Mouse (Mus musculus): ENCODE measurements around the gene Rimbp2. TPM values are rescaled to one million over a fixed set of nuclear protein-coding genes. Genes with fewer than 3 reads are reported as not detected.

Gene Rimbp2
- polyA plus RNA-seq, 1 experiment = 1.1 TPM

DNA sequence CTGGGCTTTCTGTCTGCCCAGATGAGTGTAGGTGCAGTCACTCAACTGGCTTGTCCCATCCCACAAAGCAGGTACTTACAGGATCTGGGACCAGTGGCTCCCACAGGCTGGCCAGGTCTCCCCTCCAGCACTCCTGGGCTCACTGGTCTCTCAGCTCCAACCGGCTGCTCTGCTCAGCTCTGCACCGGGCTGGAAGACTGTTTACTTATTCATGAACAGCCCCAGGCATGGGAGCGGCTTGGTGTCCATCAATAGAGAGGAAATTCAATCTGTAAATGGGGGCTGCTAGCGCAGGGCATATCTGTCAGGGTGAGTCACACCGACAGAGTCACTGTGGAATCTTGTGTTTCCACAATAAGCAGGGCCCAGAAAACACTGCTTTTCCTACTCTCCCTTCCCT lies 49.2 kb downstream of the Rimbp2 start:
- Histone ChIP-seq H3K36me3 (ENCODE audit: control insufficient read depth, insufficient read depth, low read length) (no peaks in the 10 kb centered on the region), H3K4me1 (ENCODE audit: control insufficient read depth, insufficient read depth, insufficient read length, low read length) (no peaks in the 10 kb centered on the region), H3K4me3 (ENCODE audit: low read depth, low read length) (no peak overlapping the region), H3K27ac (ENCODE audit: insufficient read depth, low read depth, low read length) (no peak overlapping the region), H3K27me3 (ENCODE audit: control insufficient read depth, insufficient read depth, low read length) (no peaks in the 10 kb centered on the region)
- 11% methylated on average over 5 of the region's 5 CpGs for WGBS
- no peak for TF ChIP-seq CTCF (IDR thresholded peaks at IDR 0.05; ENCODE audit: extremely low read depth, insufficient read length, insufficient replicate concordance, low read depth, low read length)
- TF ChIP-seq POLR2A (IDR thresholded peaks at IDR 0.05; ENCODE audit: low read depth, low read length) = no peak

DNA sequence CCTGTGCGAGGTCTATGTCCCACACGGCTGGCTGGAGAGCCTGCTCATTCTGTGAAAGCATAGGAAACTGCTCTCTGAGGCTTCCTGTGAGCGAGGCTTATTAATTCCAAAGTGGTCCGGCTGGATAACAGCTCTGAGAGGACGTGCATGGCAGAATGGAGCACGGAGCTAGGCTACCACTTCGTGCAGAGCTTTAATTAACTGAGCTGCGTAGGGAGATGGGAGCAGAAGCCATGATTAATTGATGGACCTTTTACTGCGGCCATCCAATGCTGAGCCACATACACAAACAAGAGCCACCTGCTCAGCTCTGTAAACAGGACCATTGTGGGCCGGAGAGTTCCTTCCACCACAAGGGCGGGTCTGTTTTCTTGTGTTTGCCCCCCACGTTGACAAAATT lies 50.2 kb downstream of the Rimbp2 start:
- 44% methylated on average over 12 of the region's 12 CpGs for WGBS
- Histone ChIP-seq H3K4me3 (ENCODE audit: low read depth, low read length) (no peak overlapping the region), H3K27ac (ENCODE audit: insufficient read depth, low read depth, low read length) (no peak overlapping the region), H3K4me1 (ENCODE audit: control insufficient read depth, insufficient read depth, insufficient read length, low read length) (no peaks in the 10 kb centered on the region), H3K27me3 (ENCODE audit: control insufficient read depth, insufficient read depth, low read length) (no peaks in the 10 kb centered on the region), H3K36me3 (ENCODE audit: control insufficient read depth, insufficient read depth, low read length) (no peaks in the 10 kb centered on the region)
- TF ChIP-seq POLR2A (IDR thresholded peaks at IDR 0.05; ENCODE audit: low read depth, low read length) (no peak), CTCF (IDR thresholded peaks at IDR 0.05; ENCODE audit: extremely low read depth, insufficient read length, insufficient replicate concordance, low read depth, low read length) (no peak)

DNA sequence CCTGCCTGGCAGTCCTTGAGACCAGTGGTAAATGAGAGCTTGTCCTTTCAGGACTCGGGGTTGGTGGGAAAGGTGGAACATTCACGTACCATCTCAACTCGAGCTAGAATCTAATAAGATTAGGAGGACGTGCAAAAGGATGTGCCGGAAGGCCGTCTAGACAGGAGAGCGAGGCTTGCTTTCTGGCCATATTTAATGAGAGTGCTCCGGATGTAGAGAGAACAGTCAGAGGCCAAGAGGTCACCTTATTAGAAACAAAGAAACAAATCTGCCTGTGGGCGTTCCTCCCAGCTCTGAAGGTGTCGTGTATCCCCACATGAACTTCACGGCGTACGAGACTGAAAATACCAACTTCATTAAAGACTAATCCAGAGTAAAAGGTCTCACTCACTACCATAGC lies 53.3 kb downstream of the Rimbp2 start:
- WGBS = 72% methylated on average over 13 of the region's 13 CpGs
- H3K4me3 ChIP-seq (ENCODE audit: low read depth, low read length) = no peak overlapping the region
- H3K36me3 ChIP-seq (ENCODE audit: control insufficient read depth, insufficient read depth, low read length) = no peaks in the 10 kb centered on the region
- TF ChIP-seq POLR2A (IDR thresholded peaks at IDR 0.05; ENCODE audit: low read depth, low read length) (no peak), CTCF (IDR thresholded peaks at IDR 0.05; ENCODE audit: extremely low read depth, insufficient read length, insufficient replicate concordance, low read depth, low read length) (no peak)
- H3K4me1 ChIP-seq (ENCODE audit: control insufficient read depth, insufficient read depth, insufficient read length, low read length) = no peaks in the 10 kb centered on the region
- no peak overlapping the region for H3K27ac ChIP-seq (ENCODE audit: insufficient read depth, low read depth, low read length)
- H3K27me3 ChIP-seq (ENCODE audit: control insufficient read depth, insufficient read depth, low read length) = no peaks in the 10 kb centered on the region

DNA sequence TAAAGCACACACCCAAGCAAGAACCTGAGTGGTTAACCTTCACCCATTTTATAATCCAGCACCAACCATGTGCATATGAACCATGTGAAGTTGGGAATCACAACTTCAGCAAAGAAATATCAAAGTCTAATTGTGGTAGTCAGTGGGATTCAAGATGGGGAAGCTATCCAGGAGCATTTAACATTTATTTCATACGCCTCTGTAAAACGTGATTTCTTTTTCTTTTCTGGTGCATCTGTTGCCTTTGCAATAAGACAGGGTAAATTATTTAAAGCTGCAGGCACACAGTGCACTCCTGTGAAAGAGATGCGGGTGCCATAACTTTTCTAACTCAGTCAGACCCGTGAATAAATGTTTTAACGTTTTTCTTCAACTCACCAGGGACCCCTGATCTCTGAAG lies 58.4 kb downstream of the Rimbp2 start:
- Histone ChIP-seq H3K27ac (ENCODE audit: insufficient read depth, low read depth, low read length) (no peak overlapping the region), H3K4me1 (ENCODE audit: control insufficient read depth, insufficient read depth, insufficient read length, low read length) (no peaks in the 10 kb centered on the region), H3K36me3 (ENCODE audit: control insufficient read depth, insufficient read depth, low read length) (no peaks in the 10 kb centered on the region), H3K4me3 (ENCODE audit: low read depth, low read length) (no peak overlapping the region), H3K27me3 (ENCODE audit: control insufficient read depth, insufficient read depth, low read length) (no peaks in the 10 kb centered on the region)
- no peak for TF ChIP-seq CTCF (IDR thresholded peaks at IDR 0.05; ENCODE audit: extremely low read depth, insufficient read length, insufficient replicate concordance, low read depth, low read length)
- TF ChIP-seq POLR2A (IDR thresholded peaks at IDR 0.05; ENCODE audit: low read depth, low read length) = no peak
- 77% methylated on average over 5 of the region's 5 CpGs for WGBS

DNA sequence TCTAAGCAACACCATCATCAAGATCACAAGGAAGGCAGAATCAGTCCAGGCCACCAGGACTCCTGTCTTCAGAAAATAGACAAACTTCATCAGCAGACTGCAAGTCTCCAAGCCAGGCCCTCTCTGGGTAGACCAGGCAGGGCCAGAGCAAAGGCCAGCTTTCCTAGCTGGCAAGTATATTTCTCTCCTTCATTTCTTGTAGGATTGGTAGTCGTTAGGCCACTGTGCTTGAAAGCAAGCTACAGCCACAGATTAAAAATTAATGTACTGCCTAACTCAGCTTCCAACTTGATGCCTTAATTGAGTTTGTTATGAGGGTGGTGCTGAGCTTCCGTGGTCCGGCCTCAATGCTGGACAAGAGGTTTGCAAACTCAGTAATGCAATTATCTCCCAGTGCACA lies 65.7 kb downstream of the Rimbp2 start:
- TF ChIP-seq POLR2A (IDR thresholded peaks at IDR 0.05; ENCODE audit: low read depth, low read length) = no peak
- TF ChIP-seq CTCF (IDR thresholded peaks at IDR 0.05; ENCODE audit: extremely low read depth, insufficient read length, insufficient replicate concordance, low read depth, low read length) = no peak
- Histone ChIP-seq H3K4me1 (ENCODE audit: control insufficient read depth, insufficient read depth, insufficient read length, low read length) (peaks cover 7% of the 10 kb centered on the region; the same call in 1 of the 2 replicates), H3K27me3 (ENCODE audit: control insufficient read depth, insufficient read depth, low read length) (no peaks in the 10 kb centered on the region), H3K36me3 (ENCODE audit: control insufficient read depth, insufficient read depth, low read length) (no peaks in the 10 kb centered on the region), H3K27ac (ENCODE audit: insufficient read depth, low read depth, low read length) (no peak overlapping the region), H3K4me3 (ENCODE audit: low read depth, low read length) (no peak overlapping the region)
- 59% methylated on average over 3 of the region's 3 CpGs for WGBS

DNA sequence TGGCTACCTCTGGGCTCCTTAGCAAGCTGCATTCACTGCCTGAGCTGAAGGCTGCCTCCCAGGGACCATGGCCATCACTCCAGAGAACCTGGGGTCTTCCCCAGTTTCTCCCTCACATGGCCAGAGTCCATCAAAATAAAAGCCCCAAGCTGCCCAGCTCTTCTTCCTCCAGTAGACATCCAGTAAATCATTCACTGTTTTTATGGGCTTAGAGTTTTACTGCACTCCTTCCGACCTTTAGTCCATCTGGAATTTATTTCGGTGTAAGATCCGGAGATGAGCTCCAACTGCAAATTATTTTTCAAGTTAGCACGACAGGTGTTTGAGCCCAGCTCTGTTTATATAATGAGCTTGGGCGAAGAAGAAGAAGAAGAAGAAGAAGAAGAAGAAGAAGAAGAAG lies 69.0 kb downstream of the Rimbp2 start:
- H3K4me3 ChIP-seq (ENCODE audit: low read depth, low read length) = no peak overlapping the region
- 40% methylated on average over 5 of the region's 5 CpGs for WGBS
- no peak for TF ChIP-seq POLR2A (IDR thresholded peaks at IDR 0.05; ENCODE audit: low read depth, low read length)
- TF ChIP-seq CTCF (IDR thresholded peaks at IDR 0.05; ENCODE audit: extremely low read depth, insufficient read length, insufficient replicate concordance, low read depth, low read length) = no peak
- no peaks in the 10 kb centered on the region for H3K27me3 ChIP-seq (ENCODE audit: control insufficient read depth, insufficient read depth, low read length)
- H3K27ac ChIP-seq (ENCODE audit: insufficient read depth, low read depth, low read length) = no peak overlapping the region
- H3K4me1 ChIP-seq (ENCODE audit: control insufficient read depth, insufficient read depth, insufficient read length, low read length) = peaks cover 7% of the 10 kb centered on the region; the same call in 1 of the 2 replicates
- no peaks in the 10 kb centered on the region for H3K36me3 ChIP-seq (ENCODE audit: control insufficient read depth, insufficient read depth, low read length)

DNA sequence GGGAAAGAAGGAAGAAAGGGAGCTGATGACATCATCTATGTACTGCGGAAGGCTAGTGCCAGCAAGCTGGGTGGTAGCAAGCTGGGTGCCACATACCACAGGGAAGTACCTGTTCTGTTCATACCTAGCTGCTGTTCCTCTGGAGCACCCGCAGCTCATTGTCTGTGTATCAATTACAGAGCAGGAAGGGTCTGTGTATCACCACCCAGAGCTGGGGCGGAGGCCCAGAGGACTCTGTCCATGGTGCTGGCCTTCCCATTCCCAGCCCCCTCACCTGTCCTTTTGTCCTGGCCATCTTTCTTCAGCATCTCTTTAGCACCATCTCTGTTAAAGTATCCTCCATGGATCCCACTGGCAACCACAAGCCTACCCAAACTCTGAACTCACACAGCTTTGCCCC lies 74.2 kb downstream of the Rimbp2 start:
- no peak overlapping the region for H3K4me3 ChIP-seq (ENCODE audit: low read depth, low read length)
- TF ChIP-seq CTCF (IDR thresholded peaks at IDR 0.05; ENCODE audit: extremely low read depth, insufficient read length, insufficient replicate concordance, low read depth, low read length) (no peak), POLR2A (IDR thresholded peaks at IDR 0.05; ENCODE audit: low read depth, low read length) (no peak)
- H3K27me3 ChIP-seq (ENCODE audit: control insufficient read depth, insufficient read depth, low read length) = no peaks in the 10 kb centered on the region
- H3K4me1 ChIP-seq (ENCODE audit: control insufficient read depth, insufficient read depth, insufficient read length, low read length) = peaks cover 5% of the 10 kb centered on the region; the same call in 1 of the 2 replicates
- H3K36me3 ChIP-seq (ENCODE audit: control insufficient read depth, insufficient read depth, low read length) = no peaks in the 10 kb centered on the region
- 38% methylated on average over 3 of the region's 3 CpGs for WGBS
- no peak overlapping the region for H3K27ac ChIP-seq (ENCODE audit: insufficient read depth, low read depth, low read length)
